Mouse (Mus musculus) monocyte, adult 5-6 weeks (primary cell): ENCODE results near the gene Bicc1. TPM values are rescaled to one million over a fixed set of nuclear protein-coding genes. Genes with fewer than 3 reads are reported as not detected.

Experiments
- ATAC-seq: fragments of 153-309, 156-312 bp; replicated peaks from 2 replicates; pipeline ENCODE4 v1.8.0; 2017; ENCODE audit warnings: mild to moderate bottlenecking; ENCODE audit not compliant: low TSS enrichment, insufficient number of reproducible peaks, severe bottlenecking, poor library complexity, low FRiP score
- total RNA-seq: library from RNA; stranded (forward); fragments of 200-1000, 200-491, 200-594 nt; gene quantifications from 3 replicates; pipeline ENCODE4 v1.2.3, GENCODE M21; 2017

Gene Bicc1
- not detected in 3 replicates for total RNA-seq

GRCm38 (mm10) chr10:71159676-71160235, at the start of gene Bicc1:
Gene Bicc1 (minus strand): TSS chr10:71159700.
- ATAC-seq = no peak

DNA sequence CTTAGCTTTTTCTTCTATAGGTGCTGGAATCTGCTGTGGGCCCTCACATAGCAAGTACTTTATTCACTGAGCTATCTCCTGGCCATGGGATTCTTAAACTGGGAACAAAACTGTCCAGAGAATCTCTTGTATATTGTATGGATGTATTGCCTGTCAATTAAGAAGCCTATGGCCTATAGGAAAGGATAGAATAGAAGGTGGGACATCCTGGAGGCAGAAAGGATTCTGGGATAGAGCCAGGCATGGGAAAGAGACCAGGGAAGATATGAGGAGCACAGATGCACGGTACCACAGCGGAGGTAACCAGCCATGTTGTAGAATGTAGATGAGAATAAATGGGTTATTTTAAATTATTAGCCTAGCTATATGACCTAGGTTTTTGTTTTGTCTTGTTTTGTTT, 42.0 kb upstream of the Bicc1 start:
- ATAC-seq = no peak

- no peak for ATAC-seq
Observed at GRCm38 (mm10) chr10:71200964-71201363, 41.5 kb upstream of the Bicc1 start.

- no peak for ATAC-seq
Observed at GRCm38 (mm10) chr10:71198676-71199075, 39.2 kb upstream of the Bicc1 start.

DNA sequence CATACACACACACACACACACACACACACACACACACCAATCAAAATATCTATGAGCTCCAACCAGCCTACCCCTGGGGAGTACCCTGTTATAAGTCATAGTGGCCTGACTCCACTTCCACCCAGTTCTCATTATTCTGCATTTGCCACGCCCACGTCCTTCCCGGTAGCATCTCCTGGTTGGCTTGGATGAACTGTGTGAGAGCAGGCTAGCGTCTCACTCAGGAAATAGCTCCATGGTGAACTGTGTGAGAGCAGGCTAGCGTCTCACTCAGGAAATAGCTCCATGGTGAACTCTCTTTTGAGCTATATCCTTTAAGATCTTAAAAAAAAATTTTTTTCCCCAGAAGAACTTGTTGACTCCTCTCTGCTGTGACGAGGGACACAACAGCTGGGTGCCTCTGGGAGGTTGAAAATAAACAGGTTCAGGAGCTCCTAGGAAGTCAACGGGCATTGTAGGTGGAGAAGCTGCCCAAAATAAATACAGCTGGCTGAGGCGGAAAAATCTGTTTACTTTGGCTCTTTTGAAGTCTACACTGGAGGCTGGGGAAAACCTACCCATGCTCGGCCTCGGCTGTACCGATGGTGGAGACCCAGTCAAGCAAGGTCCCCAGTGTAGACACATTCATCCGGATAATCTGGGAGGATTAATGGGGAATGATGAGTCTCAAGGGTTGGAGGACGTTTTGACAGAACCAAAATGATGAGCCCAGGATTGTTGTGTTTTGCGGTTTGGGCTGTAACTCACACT, 37.7 kb upstream of the Bicc1 start:
- ATAC-seq = no peak

DNA sequence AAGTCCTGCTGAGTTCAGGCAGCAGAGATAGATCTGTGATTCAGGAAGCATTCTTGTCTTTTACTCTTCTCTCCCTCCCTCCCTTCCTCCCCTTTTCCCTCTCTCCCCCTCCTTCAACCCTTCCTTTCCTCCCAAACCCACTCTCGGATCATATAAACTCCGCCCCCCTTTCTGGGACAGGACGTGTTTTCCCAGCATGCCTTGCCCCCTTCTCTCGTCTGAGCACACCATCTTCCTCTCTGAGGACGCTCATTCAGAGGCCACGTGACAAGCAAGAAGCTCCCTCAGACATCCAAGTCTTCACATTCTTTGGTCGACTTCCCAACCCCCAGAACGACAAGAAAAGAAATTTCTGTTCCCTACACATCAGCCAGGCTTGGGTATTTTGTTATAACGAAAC, 36.0 kb upstream of the Bicc1 start:
- no peak for ATAC-seq

- no peak for ATAC-seq
Observed at GRCm38 (mm10) chr10:71194713-71195112, 35.2 kb upstream of the Bicc1 start.

DNA sequence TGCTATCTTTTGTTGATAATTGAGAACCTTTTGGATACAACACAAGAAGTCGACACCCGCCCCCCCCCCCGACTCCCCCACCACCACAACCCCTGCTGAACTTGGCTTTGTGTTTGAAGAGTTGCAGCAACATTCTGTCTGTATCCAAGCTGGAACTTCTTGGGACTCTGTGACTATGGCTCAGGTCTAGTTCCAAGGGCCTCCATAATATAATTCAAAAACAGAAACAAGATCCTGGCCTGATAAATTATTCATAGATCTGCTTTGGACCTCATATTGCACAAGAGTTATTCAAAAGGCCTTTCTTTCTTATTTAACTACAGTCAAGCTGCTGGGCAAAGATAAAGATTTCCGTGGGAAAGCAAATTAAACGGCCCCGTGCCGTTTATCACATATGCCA, 33.8 kb upstream of the Bicc1 start:
- ATAC-seq = no peak

- no peak for ATAC-seq
Observed at GRCm38 (mm10) chr10:71192886-71193285, 33.4 kb upstream of the Bicc1 start.

DNA sequence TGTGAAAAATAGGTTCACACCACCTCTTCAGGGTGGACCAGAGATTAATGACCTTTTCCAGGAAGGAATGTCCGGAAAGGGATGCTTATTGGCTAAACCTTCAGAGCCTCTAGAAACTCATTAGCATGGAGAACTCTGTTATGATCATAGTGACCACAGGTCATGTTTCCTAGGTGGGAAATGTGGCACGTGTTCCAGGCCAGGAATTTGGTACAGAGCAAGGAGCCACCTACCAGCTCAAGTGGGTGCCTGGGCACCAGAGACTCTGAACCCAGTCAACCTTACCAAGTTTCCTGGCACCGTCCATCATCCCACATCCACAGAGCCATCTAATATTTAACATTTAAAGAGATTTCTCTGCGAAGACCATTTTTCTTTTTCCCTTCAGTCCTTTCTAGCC, 29.2 kb upstream of the Bicc1 start:
- no peak for ATAC-seq

- no peak for ATAC-seq
Observed at GRCm38 (mm10) chr10:71185059-71185458, 25.6 kb upstream of the Bicc1 start.

DNA sequence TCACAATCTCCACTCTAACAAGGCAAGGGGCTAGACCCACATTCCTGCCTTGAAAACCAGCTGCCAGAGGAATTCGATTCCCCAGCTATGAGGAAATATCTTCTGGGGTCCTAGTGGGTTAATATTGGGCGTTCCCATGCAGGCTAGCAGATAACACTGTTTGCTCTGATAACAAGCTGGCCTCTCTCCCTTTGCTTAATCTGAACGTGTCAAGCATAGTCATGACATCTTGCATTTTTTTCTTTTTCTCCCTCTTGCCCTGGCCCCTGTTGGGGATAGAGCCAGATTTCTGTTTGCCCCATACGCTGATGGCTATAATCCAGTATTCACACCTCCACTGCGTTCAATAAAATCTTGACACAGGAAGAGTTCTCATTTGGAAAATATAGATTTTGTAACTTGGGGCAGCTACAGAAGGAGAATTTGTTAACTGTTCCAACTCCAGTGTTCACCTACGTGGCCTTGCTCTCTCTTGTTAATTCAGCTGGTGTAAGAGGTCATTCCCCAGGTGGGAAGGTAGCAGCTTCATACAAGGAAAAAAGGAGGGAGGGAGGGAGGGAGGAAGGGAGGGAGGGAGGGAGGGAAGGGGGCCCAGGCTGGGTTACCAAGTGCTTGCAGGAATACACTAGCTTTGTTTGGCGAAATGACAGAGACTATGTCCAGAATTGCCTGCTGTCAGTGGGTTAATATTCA, 24.0 kb upstream of the Bicc1 start:
- ATAC-seq = no peak

DNA sequence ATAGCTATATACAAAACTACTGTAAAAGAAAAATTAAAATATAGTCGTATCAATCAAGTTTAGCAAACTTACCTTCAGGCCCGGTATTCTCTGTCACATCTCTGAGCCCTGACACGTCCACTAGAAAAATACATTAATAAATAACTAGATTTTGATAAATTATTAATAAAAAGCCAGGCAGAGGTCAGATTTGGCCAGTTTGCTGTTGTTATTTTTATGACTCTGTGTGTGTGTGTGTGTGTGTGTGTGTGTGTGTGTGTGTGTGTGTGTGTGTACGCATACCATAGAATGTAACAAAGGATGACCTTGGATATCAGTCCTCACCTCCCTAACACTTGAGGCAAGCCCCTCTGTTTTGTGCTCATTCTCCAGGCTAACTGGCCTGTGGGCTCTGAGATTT, 22.4 kb upstream of the Bicc1 start:
- ATAC-seq = no peak

- no peak for ATAC-seq
Observed at GRCm38 (mm10) chr10:71181091-71181490, 21.6 kb upstream of the Bicc1 start.

GRCm38 (mm10) chr10:71180057-71180456, 20.6 kb upstream of the Bicc1 start:
- no peak for ATAC-seq

- ATAC-seq = no peak
Observed at GRCm38 (mm10) chr10:71177201-71177600, 17.7 kb upstream of the Bicc1 start.

DNA sequence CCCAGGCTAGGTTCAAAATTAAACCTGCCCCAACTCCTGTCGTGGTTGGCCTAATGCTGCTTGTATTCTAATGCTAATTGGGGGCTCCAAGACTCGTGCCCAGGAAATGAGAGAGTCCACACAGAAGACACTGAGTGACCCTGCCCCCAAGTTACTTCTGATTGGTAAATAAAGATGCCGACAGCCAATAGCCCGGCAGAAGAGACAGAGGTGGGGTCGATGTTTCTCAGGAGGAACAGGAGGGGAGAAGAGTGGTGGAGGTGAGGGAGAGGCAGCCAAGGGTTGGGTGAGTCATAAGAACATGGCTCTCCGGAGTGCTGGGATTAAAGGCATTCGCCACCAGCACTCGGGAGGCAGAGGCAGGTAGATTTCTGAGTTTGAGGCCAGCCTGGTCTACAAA, 16.8 kb upstream of the Bicc1 start:
- no peak for ATAC-seq

DNA sequence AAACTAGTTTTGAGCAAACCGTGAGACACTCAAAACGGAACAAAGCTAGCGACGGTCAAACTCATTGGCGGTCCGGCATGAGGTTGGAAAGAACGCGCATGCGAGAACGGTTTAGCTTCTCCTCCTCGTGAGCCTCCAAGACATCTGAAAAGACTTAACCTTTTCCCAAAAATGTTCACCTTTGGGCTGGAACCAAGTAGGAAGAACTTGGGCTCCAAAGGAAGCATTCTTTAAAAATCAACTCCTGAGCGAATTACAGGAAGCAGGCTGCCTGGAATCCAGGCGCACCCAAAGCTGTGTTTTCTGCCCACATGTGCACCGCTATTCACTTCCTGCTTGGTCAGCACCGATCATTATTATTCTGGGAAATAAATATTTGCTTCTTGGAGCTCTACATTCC, 15.8 kb upstream of the Bicc1 start:
- ATAC-seq = no peak

GRCm38 (mm10) chr10:71171414-71171813, 11.9 kb upstream of the Bicc1 start:
- ATAC-seq = no peak

- no peak for ATAC-seq
Observed at GRCm38 (mm10) chr10:71170771-71171170, 11.3 kb upstream of the Bicc1 start.
